Mouse (Mus musculus) C2C12 (cell line): Measurements from ENCODE around the gene Mkks. TPM values are rescaled to one million over a fixed set of nuclear protein-coding genes. Genes with fewer than 3 reads are reported as not detected.

ENCODE experiments used
- H3K27me3 ChIP-seq: one replicate; pipeline ENCODE4 v1.6.1; 2011; ENCODE audit not compliant: control insufficient read depth, insufficient read depth, insufficient read length
- H3K36me3 ChIP-seq: one replicate; pipeline ENCODE4 v1.6.1; 2011; ENCODE audit not compliant: control insufficient read depth, insufficient read depth
- H3K4me3 ChIP-seq: one replicate; pipeline ENCODE4 v1.5.1; 2011; ENCODE audit warnings: mild to moderate bottlenecking, control low read depth; ENCODE audit not compliant: poor library complexity, insufficient read depth, severe bottlenecking
- H3K79me2 ChIP-seq: one replicate; pipeline ENCODE4 v1.6.1; 2011; ENCODE audit not compliant: control insufficient read depth, insufficient read depth
- H3K79me3 ChIP-seq: one replicate; pipeline ENCODE4 v1.6.1; 2011; ENCODE audit warnings: low read depth, control low read depth
- H3ac ChIP-seq: one replicate; pipeline ENCODE3; 2011; ENCODE audit warnings: low read depth; ENCODE audit not compliant: control insufficient read depth, insufficient read length
- CEBPB ChIP-seq: IDR thresholded peaks from one replicate; pipeline ENCODE4 v1.6.1; 2011; ENCODE audit warnings: low read depth, mild to moderate bottlenecking, control low read depth, moderate library complexity
- CTCF ChIP-seq: IDR thresholded peaks from one replicate; pipeline ENCODE4 v1.5.1; 2011; ENCODE audit not compliant: control insufficient read depth, insufficient read depth, insufficient read length
- FOSL1 ChIP-seq: IDR thresholded peaks from one replicate; pipeline ENCODE4 v1.8.0; 2011; ENCODE audit warnings: mild to moderate bottlenecking, low read length; ENCODE audit not compliant: poor library complexity, insufficient read depth, severe bottlenecking
- MAX ChIP-seq: IDR thresholded peaks from one replicate; pipeline ENCODE4 v1.6.1; 2011; ENCODE audit warnings: mild to moderate bottlenecking, control low read depth
- MYOD1 ChIP-seq: IDR thresholded peaks from one replicate; pipeline ENCODE4 v1.6.1; 2011; ENCODE audit warnings: low read depth; ENCODE audit not compliant: control insufficient read depth, insufficient read length
- MYOG ChIP-seq: IDR thresholded peaks from one replicate; pipeline ENCODE4 v1.6.1; 2011; ENCODE audit not compliant: control insufficient read depth, insufficient read length; ENCODE audit errors: extremely low read depth
- USF1 ChIP-seq: IDR thresholded peaks from one replicate; pipeline ENCODE4 v1.6.1; 2011; ENCODE audit warnings: low read depth, mild to moderate bottlenecking, control low read depth, moderate library complexity
- polyA plus RNA-seq: library from polyadenylated mRNA; unstranded; fragments of >200 nt; fragmentation: generic; extraction: Trizol; gene quantifications from one replicate; pipeline ENCODE4 v1.2.1, GENCODE M21; 2012; ENCODE audit warnings: missing spikeins

The Mkks gene
- polyA plus RNA-seq, 1 experiment, result 5.2 TPM

DNA sequence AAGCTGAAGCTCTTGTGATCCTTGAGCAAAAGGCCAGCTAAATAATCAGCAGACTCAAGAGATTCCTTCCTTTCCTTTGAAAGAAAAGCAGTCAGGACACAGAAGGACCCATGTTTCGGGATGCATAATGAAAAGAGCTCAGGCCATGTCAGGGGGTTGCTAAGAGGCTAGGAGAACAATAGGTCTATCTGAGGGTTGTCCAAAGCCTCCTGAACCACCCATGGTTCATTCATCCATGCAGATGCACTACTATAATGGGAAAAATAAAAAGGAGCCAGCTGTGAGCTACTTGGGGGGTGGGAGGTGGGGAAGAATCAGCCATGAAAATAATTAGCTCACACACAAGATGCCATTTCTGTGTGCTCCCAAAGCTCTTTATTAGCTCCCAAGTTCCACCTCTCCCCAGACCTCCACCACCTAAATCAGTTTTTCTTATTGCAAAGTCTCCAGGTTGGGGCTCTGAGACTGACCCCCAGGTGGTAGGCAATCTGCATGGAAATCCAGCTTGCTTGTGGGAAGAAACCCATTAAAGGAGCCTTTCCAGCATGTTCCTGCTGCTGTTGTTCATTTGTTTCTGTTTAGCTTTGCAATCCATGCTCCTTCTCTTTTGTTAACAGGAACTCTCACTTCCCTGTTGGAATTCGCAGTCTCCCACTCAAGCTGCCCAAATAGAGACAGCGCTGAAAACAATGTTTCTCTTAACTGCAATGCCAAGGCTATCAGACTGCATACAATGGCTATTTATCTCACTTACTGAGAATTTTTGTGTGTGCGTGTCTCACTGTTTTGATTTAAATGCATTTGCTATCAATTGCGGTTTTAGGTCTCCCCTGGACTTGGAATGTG is 36.4 kb downstream of the Mkks start:
- TF ChIP-seq CTCF (no peak), MAX (no peak), CEBPB (no peak), FOSL1 (no peak), MYOG (no peak), USF1 (no peak), MYOD1 (no peak)
- Histone ChIP-seq H3K79me3 (no peaks in the 10 kb centered on the region), H3K36me3 (no peaks in the 10 kb centered on the region), H3K4me3 (no peak overlapping the region), H3K27me3 (no peaks in the 10 kb centered on the region), H3K79me2 (no peaks in the 10 kb centered on the region), H3ac (no peak overlapping the region)

GRCm38 (mm10) chr2:136850366-136850765 is 40.8 kb downstream of the Mkks start:
- H3K4me3 ChIP-seq, result no peak overlapping the region
- H3K36me3 ChIP-seq, result no peaks in the 10 kb centered on the region
- H3ac ChIP-seq, result no peak overlapping the region
- no peaks in the 10 kb centered on the region for H3K27me3 ChIP-seq
- TF ChIP-seq MAX (no peak), CEBPB (no peak), CTCF (no peak), MYOG (no peak)
- no peaks in the 10 kb centered on the region for H3K79me3 ChIP-seq
- no peaks in the 10 kb centered on the region for H3K79me2 ChIP-seq

GRCm38 (mm10) chr2:136837994-136838393 is 53.2 kb downstream of the Mkks start:
- Histone ChIP-seq H3ac (no peak overlapping the region), H3K79me3 (no peaks in the 10 kb centered on the region), H3K79me2 (no peaks in the 10 kb centered on the region), H3K27me3 (no peaks in the 10 kb centered on the region), H3K4me3 (no peak overlapping the region), H3K36me3 (no peaks in the 10 kb centered on the region)
- TF ChIP-seq CTCF (no peak), CEBPB (no peak), USF1 (no peak), MYOG (no peak), MYOD1 (no peak), MAX (no peak), FOSL1 (no peak)

DNA sequence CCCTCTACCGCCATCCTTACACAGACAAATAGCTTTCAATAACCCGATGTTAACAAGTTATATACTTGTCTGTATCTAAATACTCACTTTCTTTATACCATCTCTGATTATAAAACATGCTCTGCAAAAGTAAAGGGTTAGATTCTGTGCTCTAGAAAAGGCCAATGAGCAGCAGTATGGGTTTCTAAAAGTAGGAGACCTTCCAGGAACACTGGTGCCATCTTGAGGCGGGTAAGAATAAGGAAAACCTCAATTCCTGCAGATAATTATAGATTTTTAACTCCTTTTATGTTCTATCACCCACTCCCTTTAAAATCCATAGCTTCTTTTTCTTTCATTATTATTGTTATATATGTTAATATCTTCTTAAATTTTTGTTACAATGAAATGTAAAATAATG is 55.3 kb downstream of the Mkks start:
- TF ChIP-seq MYOD1, result no peak
- no peak for TF ChIP-seq CEBPB
- TF ChIP-seq FOSL1, result no peak
- TF ChIP-seq MAX, result no peak
- no peak for TF ChIP-seq USF1
- no peaks in the 10 kb centered on the region for H3K36me3 ChIP-seq
- H3K4me3 ChIP-seq, result no peak overlapping the region
- H3K27me3 ChIP-seq, result no peaks in the 10 kb centered on the region
- H3K79me3 ChIP-seq, result no peaks in the 10 kb centered on the region
- H3ac ChIP-seq, result no peak overlapping the region
- no peaks in the 10 kb centered on the region for H3K79me2 ChIP-seq

- Histone ChIP-seq H3ac (no peak overlapping the region), H3K4me3 (no peak overlapping the region), H3K79me2 (no peaks in the 10 kb centered on the region), H3K27me3 (no peaks in the 10 kb centered on the region), H3K79me3 (no peaks in the 10 kb centered on the region), H3K36me3 (no peaks in the 10 kb centered on the region)
- no peak for TF ChIP-seq MYOG
- TF ChIP-seq MYOD1, result no peak
- TF ChIP-seq MAX, result no peak
- no peak for TF ChIP-seq CTCF
- TF ChIP-seq CEBPB, result no peak
- TF ChIP-seq FOSL1, result no peak
- no peak for TF ChIP-seq USF1
These were observed 56.5 kb downstream of the Mkks start for GRCm38 (mm10) chr2:136834715-136835075.
